Mouse (Mus musculus) small intestine, adult 2 months (tissue): ENCODE results near the gene Cep295nl.

ENCODE experiments used
- CTCF ChIP-seq: fragments of 200-500 bp; IDR thresholded peaks from 2 replicates; pipeline ENCODE4 v1.5.1; 2012; ENCODE audit warnings: low read depth, mild to moderate bottlenecking, control low read depth, inconsistent platforms, low read length, moderate library complexity, mixed read lengths; ENCODE audit not compliant: insufficient replicate concordance, insufficient read length; ENCODE audit errors: extremely low read depth
- POLR2A ChIP-seq: fragments of 200-500 bp; IDR thresholded peaks from 2 replicates; pipeline ENCODE4 v1.6.1; 2012; ENCODE audit warnings: low read depth, mild to moderate bottlenecking, control low read depth, inconsistent platforms, low read length, moderate library complexity

GRCm38 (mm10) chr11:118362971-118363518 is 20.7 kb upstream of the Cep295nl start:
- TF ChIP-seq CTCF (no peak), POLR2A (no peak)
